Mouse (Mus musculus) midbrain, embryonic 12.5 days (tissue): ENCODE data around the gene Eipr1. TPM values are rescaled to one million over a fixed set of nuclear protein-coding genes. Genes with fewer than 3 reads are reported as not detected.
A peak's percentile ranks its signal among the peaks of the same experiment; 100 is the strongest.

Source experiments
- ATAC-seq: fragments of 200-750 bp; cut with Nextera tagmentation; 2 replicates; pipeline ENCODE4 v1.8.0; 2017; ENCODE audit warnings: low read depth, moderate TSS enrichment, moderate library complexity; ENCODE audit not compliant: low FRiP score
- H3K27ac ChIP-seq: fragments of 300-500 bp; sonication (generic); replicated peaks from 2 replicates; pipeline ENCODE4 v1.5.1; 2016; ENCODE audit warnings: mild to moderate bottlenecking
- H3K27me3 ChIP-seq: fragments of 300-500 bp; sonication (generic); 2 replicates; pipeline ENCODE4 v1.6.1; 2016; ENCODE audit warnings: mild to moderate bottlenecking
- H3K36me3 ChIP-seq: fragments of 300-500 bp; sonication (generic); 2 replicates; pipeline ENCODE4 v1.6.1; 2016
- H3K4me1 ChIP-seq: fragments of 300-500 bp; sonication (generic); 2 replicates; pipeline ENCODE4 v1.6.1; 2016
- H3K4me2 ChIP-seq: fragments of 300-500 bp; sonication (generic); replicated peaks from 2 replicates; pipeline ENCODE4 v1.6.1; 2016; ENCODE audit warnings: mild to moderate bottlenecking, moderate library complexity
- H3K4me3 ChIP-seq: fragments of 300-500 bp; sonication (generic); 2 replicates; pipeline ENCODE4 v1.5.1; 2016; ENCODE audit warnings: mild to moderate bottlenecking
- H3K9ac ChIP-seq: fragments of 300-500 bp; sonication (generic); replicated peaks from 2 replicates; pipeline ENCODE4 v1.6.1; 2016; ENCODE audit warnings: mild to moderate bottlenecking, moderate library complexity
- H3K9me3 ChIP-seq: fragments of 300-500 bp; sonication (generic); 2 replicates; pipeline ENCODE4 v1.6.1; 2016; ENCODE audit warnings: mild to moderate bottlenecking
- WGBS: fragments of 180-500 bp; shearing (Covaris S2); methylation state at CpG from one replicate; pipeline ENCODE4 v1.1.7; 2016; 5-methylcytosine and 5-hydroxymethylcytosine counted together
- polyA plus RNA-seq: library from polyadenylated mRNA; unstranded; fragments of >200 nt; fragmentation: Nextera tagmentation; extraction: Ambion mirVana; gene quantifications from 2 replicates; pipeline ENCODE4 v1.2.1, GENCODE M21; 2016

Gene Eipr1
- polyA plus RNA-seq, 1 experiment from 2014 or later: 53.6 TPM

- H3K9me3 ChIP-seq: no peaks in the 10 kb centered on the region
- H3K27ac ChIP-seq: no peak overlapping the region
- ATAC-seq: no peak
- 96% methylated on average over 3 of the region's 3 CpGs for WGBS
- H3K27me3 ChIP-seq: no peaks in the 10 kb centered on the region
- H3K4me1 ChIP-seq: peaks cover 21% of the 10 kb centered on the region
- H3K36me3 ChIP-seq: no peaks in the 10 kb centered on the region
- H3K9ac ChIP-seq: no peak overlapping the region
- no peak overlapping the region for H3K4me2 ChIP-seq
- no peak overlapping the region for H3K4me3 ChIP-seq
These were observed 31.0 kb downstream of the Eipr1 start for GRCm38 (mm10) chr12:28782637-28783036.

GRCm38 (mm10) chr12:28784355-28784754 is 32.8 kb downstream of the Eipr1 start:
- 37% methylated on average over 4 of the region's 4 CpGs for WGBS
- ATAC-seq: no peak
- Histone ChIP-seq H3K9ac (0 out of 2 replicates have a peak overlapping the region, but pooled peaks have one; percentile 31), H3K27ac (peak overlapping the region; percentile 52; the same call in 1 of the 2 replicates), H3K36me3 (no peaks in the 10 kb centered on the region), H3K4me3 (no peak overlapping the region), H3K4me2 (no peak overlapping the region; the same call in 1 of the 2 replicates), H3K4me1 (peaks cover 21% of the 10 kb centered on the region), H3K27me3 (0 out of 2 replicates have a peak, but pooled peaks cover 2% of the 10 kb centered on the region), H3K9me3 (no peaks in the 10 kb centered on the region)

GRCm38 (mm10) chr12:28784864-28785263 is 33.3 kb downstream of the Eipr1 start:
- Histone ChIP-seq H3K9me3 (no peaks in the 10 kb centered on the region), H3K36me3 (no peaks in the 10 kb centered on the region), H3K27ac (peak overlapping the region; percentile 52), H3K4me2 (no peak overlapping the region), H3K9ac (no peak overlapping the region), H3K27me3 (0 out of 2 replicates have a peak, but pooled peaks cover 2% of the 10 kb centered on the region), H3K4me1 (peaks cover 21% of the 10 kb centered on the region), H3K4me3 (no peak overlapping the region)
- 32% methylated on average over 8 of the region's 8 CpGs for WGBS
- ATAC-seq: no peak

- Histone ChIP-seq H3K4me1 (peaks cover 26% of the 10 kb centered on the region), H3K9ac (no peak overlapping the region), H3K27me3 (0 out of 2 replicates have a peak, but pooled peaks cover 2% of the 10 kb centered on the region), H3K9me3 (no peaks in the 10 kb centered on the region), H3K4me3 (no peak overlapping the region), H3K36me3 (no peaks in the 10 kb centered on the region), H3K27ac (no peak overlapping the region), H3K4me2 (no peak overlapping the region)
- WGBS: 0% methylated on average over 1 of the region's 1 CpGs
- no peak for ATAC-seq
These were observed 33.7 kb downstream of the Eipr1 start for GRCm38 (mm10) chr12:28785299-28785698.

GRCm38 (mm10) chr12:28786310-28786709 is 34.7 kb downstream of the Eipr1 start:
- H3K4me3 ChIP-seq: no peak overlapping the region
- no peak overlapping the region for H3K4me2 ChIP-seq
- H3K27me3 ChIP-seq: 0 out of 2 replicates have a peak, but pooled peaks cover 2% of the 10 kb centered on the region
- no peaks in the 10 kb centered on the region for H3K36me3 ChIP-seq
- peaks cover 30% of the 10 kb centered on the region for H3K4me1 ChIP-seq
- no peak for ATAC-seq
- no peaks in the 10 kb centered on the region for H3K9me3 ChIP-seq
- no peak overlapping the region for H3K27ac ChIP-seq
- WGBS: 92% methylated on average over 6 of the region's 6 CpGs
- H3K9ac ChIP-seq: no peak overlapping the region

- Histone ChIP-seq H3K36me3 (no peaks in the 10 kb centered on the region), H3K27ac (no peak overlapping the region), H3K9ac (no peak overlapping the region), H3K4me2 (no peak overlapping the region), H3K4me1 (peaks cover 14% of the 10 kb centered on the region; the same call in 1 of the 2 replicates), H3K27me3 (0 out of 2 replicates have a peak, but pooled peaks cover 2% of the 10 kb centered on the region), H3K9me3 (no peaks in the 10 kb centered on the region), H3K4me3 (no peak overlapping the region)
- WGBS: 77% methylated on average over 3 of the region's 3 CpGs
- no peak for ATAC-seq
These were observed 41.0 kb downstream of the Eipr1 start for GRCm38 (mm10) chr12:28792613-28793012.

- Histone ChIP-seq H3K9me3 (no peaks in the 10 kb centered on the region), H3K4me2 (no peak overlapping the region), H3K9ac (no peak overlapping the region), H3K4me3 (no peak overlapping the region), H3K36me3 (no peaks in the 10 kb centered on the region), H3K27me3 (0 out of 2 replicates have a peak, but pooled peaks cover 2% of the 10 kb centered on the region), H3K27ac (no peak overlapping the region), H3K4me1 (peaks cover 14% of the 10 kb centered on the region; the same call in 1 of the 2 replicates)
- 67% methylated on average over 2 of the region's 2 CpGs for WGBS
- no peak for ATAC-seq
These were observed 42.1 kb downstream of the Eipr1 start for GRCm38 (mm10) chr12:28793715-28794114.

GRCm38 (mm10) chr12:28795041-28795440 is 43.4 kb downstream of the Eipr1 start:
- no peak overlapping the region for H3K4me2 ChIP-seq
- H3K4me1 ChIP-seq: peaks cover 23% of the 10 kb centered on the region
- H3K9me3 ChIP-seq: no peaks in the 10 kb centered on the region
- no peak for ATAC-seq
- no peak overlapping the region for H3K4me3 ChIP-seq
- H3K27ac ChIP-seq: no peak overlapping the region
- WGBS: 92% methylated on average over 3 of the region's 3 CpGs
- no peaks in the 10 kb centered on the region for H3K36me3 ChIP-seq
- no peaks in the 10 kb centered on the region for H3K27me3 ChIP-seq
- H3K9ac ChIP-seq: no peak overlapping the region

- H3K27ac ChIP-seq: no peak overlapping the region
- H3K9me3 ChIP-seq: no peaks in the 10 kb centered on the region
These were observed 45.3 kb downstream of the Eipr1 start for GRCm38 (mm10) chr12:28796881-28797420.

GRCm38 (mm10) chr12:28799798-28800411 is 48.3 kb downstream of the Eipr1 start:
- peaks cover 30% of the 10 kb centered on the region for H3K4me1 ChIP-seq
- H3K9ac ChIP-seq: peak overlapping the region; percentile 34; the same call in 1 of the 2 replicates
- peak; percentile 67 for ATAC-seq
- H3K4me2 ChIP-seq: no peak overlapping the region
- H3K4me3 ChIP-seq: no peak overlapping the region
- H3K27me3 ChIP-seq: no peaks in the 10 kb centered on the region
- 58% methylated on average over 11 of the region's 11 CpGs for WGBS
- H3K36me3 ChIP-seq: no peaks in the 10 kb centered on the region
- peak overlapping the region; percentile 68 for H3K27ac ChIP-seq
- no peaks in the 10 kb centered on the region for H3K9me3 ChIP-seq

More at GRCm38 (mm10) chr12:28796881-28797420, 45.3 kb downstream of the Eipr1 start:
- no peak overlapping the region for H3K9ac ChIP-seq
- H3K36me3 ChIP-seq: no peaks in the 10 kb centered on the region
- ATAC-seq: no peak
- H3K4me3 ChIP-seq: no peak overlapping the region
- no peak overlapping the region for H3K4me2 ChIP-seq
- H3K4me1 ChIP-seq: peaks cover 23% of the 10 kb centered on the region
- no peaks in the 10 kb centered on the region for H3K27me3 ChIP-seq

GRCm38 (mm10) chr12:28800423-28800822 is 48.8 kb downstream of the Eipr1 start:
- Histone ChIP-seq H3K9me3 (no peaks in the 10 kb centered on the region), H3K9ac (no peak overlapping the region; the same call in 1 of the 2 replicates), H3K4me1 (peaks cover 35% of the 10 kb centered on the region), H3K4me2 (no peak overlapping the region), H3K36me3 (no peaks in the 10 kb centered on the region), H3K27me3 (no peaks in the 10 kb centered on the region), H3K27ac (peak overlapping the region; percentile 68), H3K4me3 (no peak overlapping the region)
- ATAC-seq: no peak
- 63% methylated on average over 4 of the region's 4 CpGs for WGBS

GRCm38 (mm10) chr12:28800891-28801290 is 49.3 kb downstream of the Eipr1 start:
- WGBS: 92% methylated on average over 3 of the region's 3 CpGs
- peaks cover 36% of the 10 kb centered on the region for H3K4me1 ChIP-seq
- H3K9me3 ChIP-seq: no peaks in the 10 kb centered on the region
- no peaks in the 10 kb centered on the region for H3K27me3 ChIP-seq
- H3K4me2 ChIP-seq: no peak overlapping the region
- no peak overlapping the region for H3K4me3 ChIP-seq
- no peak overlapping the region for H3K9ac ChIP-seq
- no peaks in the 10 kb centered on the region for H3K36me3 ChIP-seq
- no peak overlapping the region; the same call in 1 of the 2 replicates for H3K27ac ChIP-seq
- ATAC-seq: no peak
